ENCODE assay signal across 9 mouse cellular contexts in genomic region chr14:26303111-26303510, GRCm38 (mm10). TPM values are rescaled to one million over a fixed set of nuclear protein-coding genes. Genes with fewer than 3 reads are reported as not detected.
DNase-seq lines count a peak whose midpoint lies in the region; ATAC-seq lines count a peak whose summit lies in the region.
"Had no signal": no experiment of that assay in that cellular context is flagged by ENCODE, and none has a peak within 500 bp of the region (broad histone marks: within the 10 kb centered on the region; RNA-seq: fewer than 3 reads in every experiment).

No protein-coding gene starts in this region.

- peak; percentile 45 to 88 for DNase-seq in adrenal gland, adult (ENCODE audit: inconsistent age in 2 of 2, low spot score in 1 of 2)
- no peak for DNase-seq in adrenal gland, postnatal 4 days (ENCODE audit: low spot score in 2 of 2)
- DNase-seq in 416B (ENCODE audit: low read depth) = peak; percentile 85
- peak; percentile 9 for DNase-seq in cerebellum, adult 11 months
- peak; percentile 20 to 43 for DNase-seq in frontal cortex, postnatal 25 days (ENCODE audit: low spot score in 2 of 2)
- DNase-seq in layer of hippocampus, adult 18-20 months (ENCODE audit: low spot score in 2 of 2) = peak; percentile 23 to 86
- DNase-seq in lung, postnatal 36 days = peak; percentile 73

- H3K36me3 ChIP-seq in stomach, embryonic 14.5 days (ENCODE audit: control insufficient read depth, insufficient read depth, low read length) = no peaks in the 10 kb centered on the region
- H3K36me3 ChIP-seq: limb, embryonic 12.5 days had no signal

- H3K27me3 ChIP-seq in stomach, embryonic 14.5 days (ENCODE audit: control insufficient read depth, insufficient read depth, low read length) = no peaks in the 10 kb centered on the region
- H3K27me3 ChIP-seq: limb, embryonic 12.5 days had no signal

- no peaks in the 10 kb centered on the region for H3K9me3 ChIP-seq in stomach, embryonic 14.5 days (ENCODE audit: control insufficient read depth, low read depth, low read length)
- H3K9me3 ChIP-seq: limb, embryonic 12.5 days had no signal

- no peak overlapping the region for H3K27ac ChIP-seq in stomach, embryonic 14.5 days (ENCODE audit: low read length)
- H3K27ac ChIP-seq: limb, embryonic 12.5 days had no signal

- no peak overlapping the region for H3K4me3 ChIP-seq in stomach, embryonic 14.5 days (ENCODE audit: low read depth, low read length)
- H3K4me3 ChIP-seq: limb, embryonic 12.5 days had no signal

- no peak overlapping the region for H3K4me2 ChIP-seq in stomach, embryonic 14.5 days (replicated peaks; ENCODE audit: low read depth, low read length)
- H3K4me2 ChIP-seq: limb, embryonic 12.5 days had no signal

- WGBS in stomach, embryonic 14.5 days = 34% methylated on average over 2 of the region's 2 CpGs

- H3K9ac ChIP-seq in stomach, embryonic 14.5 days (replicated peaks; ENCODE audit: low read depth, low read length) = no peak overlapping the region
- H3K9ac ChIP-seq: limb, embryonic 12.5 days had no signal

- no peaks in the 10 kb centered on the region for H3K4me1 ChIP-seq in stomach, embryonic 14.5 days (ENCODE audit: control insufficient read depth, insufficient read depth, low read length)
- H3K4me1 ChIP-seq: limb, embryonic 12.5 days had no signal

- ATAC-seq in stomach, embryonic 14.5 days (ENCODE audit: insufficient number of reproducible peaks, insufficient read depth, low FRiP score, low read depth) = peak; percentile 71; the same call in 1 of the 2 replicates

RNA-seq across cellular contexts. Expression of gene Duxbl3, which starts 45.3 kb away (rescaled TPM):
- total RNA-seq in adrenal gland, postnatal 4 days (2021) = 1 to 10 TPM; 4.7 to 6.4 TPM
- under 1 TPM in 1 of 2 experiments, not detected in 1; 0.92 TPM for total RNA-seq in layer of hippocampus, adult 18-20 months (2021)
- polyA plus RNA-seq in stomach, embryonic 14.5 days (2014; fragmentation: Nextera tagmentation; extraction: Ambion mirVana) = 0.41 and 0.78 TPM in 2 replicates

Comparison
In these comparisons a context has a peak if more than half of its experiments do, and no peak if none do; other contexts are left out.
1. DNase-seq: peak in adrenal gland, adult (2 of 2), 416B (single experiment), cerebellum, adult 11 months (single experiment), frontal cortex, postnatal 25 days (2 of 2), layer of hippocampus, adult 18-20 months (2 of 2) and lung, postnatal 36 days (single experiment); none in adrenal gland, postnatal 4 days (0 of 2).